Mouse (Mus musculus): ENCODE results near the gene Cdhr2. TPM values are rescaled to one million over a fixed set of nuclear protein-coding genes. Genes with fewer than 3 reads are reported as not detected.

Gene Cdhr2
- total and polyA plus RNA-seq, 3 experiments: not detected

DNA sequence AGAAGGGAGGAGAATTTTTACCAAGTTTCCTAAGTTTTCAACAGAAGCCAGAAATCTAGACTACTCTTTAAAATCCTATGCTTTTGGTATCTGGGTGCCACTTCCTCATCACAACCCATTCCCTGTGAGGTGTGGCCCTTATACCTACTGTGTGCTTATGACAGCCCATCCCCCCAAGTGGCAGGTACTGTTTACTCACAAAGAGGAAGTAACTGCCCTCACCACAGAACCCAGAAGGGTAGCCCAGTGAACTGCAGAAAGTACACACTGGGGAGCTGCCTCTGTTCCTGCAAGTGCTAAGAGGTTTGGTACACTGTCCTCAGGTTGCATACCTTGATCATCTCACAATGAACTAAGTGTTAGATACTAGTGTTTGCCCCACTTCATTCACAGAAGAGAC is 9.5 kb upstream of the Cdhr2 start:
- peak overlapping the region; percentile 14 for H3K27ac ChIP-seq (ENCODE audit: control insufficient read depth, low read depth, low read length)
- peak; percentile 73 for DNase-seq (ENCODE audit: low read depth, low spot score)
- peaks cover 0 to 20% of the 10 kb centered on the region in 2 experiments; a peak in 2 of 4 replicates for H3K36me3 ChIP-seq (ENCODE audit: control insufficient read depth in 1 of 2, insufficient read depth in 2 of 2, low read length in 2 of 2)
- peaks cover 41% of the 10 kb centered on the region for H3K79me2 ChIP-seq (ENCODE audit: control insufficient read depth, insufficient read depth, low read length, poor library complexity)
- no peaks in the 10 kb centered on the region for H3K9me3 ChIP-seq (replicated peaks; ENCODE audit: insufficient read depth, low read length)
- no peak for TF ChIP-seq HCFC1 (IDR thresholded peaks at IDR 0.05; ENCODE audit: low read depth, low read length)
- no peak for TF ChIP-seq MAZ (IDR thresholded peaks at IDR 0.05; ENCODE audit: low read depth, low read length)
- TF ChIP-seq RCOR1 (IDR thresholded peaks at IDR 0.05; ENCODE audit: low read depth, low read length): 0 out of 2 replicates have a peak, but pooled peaks have one; percentile 27
- no peak for TF ChIP-seq POLR2A (IDR thresholded peaks at IDR 0.05; ENCODE audit: control insufficient read depth in 1 of 2, insufficient read depth in 1 of 2, low read depth in 1 of 2, low read length in 2 of 2, poor library complexity in 1 of 2)
- 0 out of 2 replicates have a peak, but pooled peaks have one; percentile 36 for TF ChIP-seq CHD1 (IDR thresholded peaks at IDR 0.05; ENCODE audit: low read depth, low read length)
- no peak for TF ChIP-seq MEF2A (IDR thresholded peaks at IDR 0.05; ENCODE audit: extremely low read depth, insufficient replicate concordance, low read depth, low read length, poor library complexity, severe bottlenecking)
- peak; percentile 66 for TF ChIP-seq SIN3A (IDR thresholded peaks at IDR 0.05; ENCODE audit: low read length)
- TF ChIP-seq UBTF (IDR thresholded peaks at IDR 0.05; ENCODE audit: borderline replicate concordance, insufficient read depth, low read depth, low read length): no peak
- TF ChIP-seq ZMIZ1 (IDR thresholded peaks at IDR 0.05; ENCODE audit: low read depth, low read length): no peak
- TF ChIP-seq BHLHE40 (IDR thresholded peaks at IDR 0.05; ENCODE audit: borderline replicate concordance, low read depth, low read length): no peak
- TF ChIP-seq ZC3H11A (IDR thresholded peaks at IDR 0.05; ENCODE audit: low read depth, low read length): no peak
- TF ChIP-seq CHD2 (IDR thresholded peaks at IDR 0.05; ENCODE audit: low read length): peak; percentile 50
- peak in 1 of 2 experiments; percentile 41; a peak in 2 of 4 replicates for TF ChIP-seq EP300 (IDR thresholded peaks at IDR 0.05; ENCODE audit: low read depth in 1 of 2, low read length in 2 of 2)
- TF ChIP-seq GABPA (IDR thresholded peaks at IDR 0.05; ENCODE audit: low read depth, low read length): no peak
- TF ChIP-seq MAX (IDR thresholded peaks at IDR 0.05; ENCODE audit: low read length): no peak
- no peak for TF ChIP-seq MXI1 (IDR thresholded peaks at IDR 0.05; ENCODE audit: low read depth, low read length)
- TF ChIP-seq ZNF384 (IDR thresholded peaks at IDR 0.05; ENCODE audit: low read depth, low read length): no peak
- TF ChIP-seq ETS1 (IDR thresholded peaks at IDR 0.05; ENCODE audit: low read depth, low read length): no peak
- TF ChIP-seq MYB (IDR thresholded peaks at IDR 0.05; ENCODE audit: low read depth, low read length): no peak
- TF ChIP-seq JUND (IDR thresholded peaks at IDR 0.05; ENCODE audit: low read depth, low read length): no peak
- peak; percentile 99 for TF ChIP-seq ZKSCAN1 (IDR thresholded peaks at IDR 0.05; ENCODE audit: low read depth, low read length)
- no peak for TF ChIP-seq GATA1 (IDR thresholded peaks at IDR 0.05; ENCODE audit: low read depth, low read length)
- no peak for TF ChIP-seq MYC (IDR thresholded peaks at IDR 0.05; ENCODE audit: low read depth, low read length)
- no peak for TF ChIP-seq KAT2A (conservative IDR thresholded peaks at IDR 0.05; ENCODE audit: low read depth, low read length)
- no peak for TF ChIP-seq RAD21 (IDR thresholded peaks at IDR 0.05; ENCODE audit: low read depth, low read length)
- peaks cover 2 to 27% of the 10 kb centered on the region in 2 experiments for H3K4me1 ChIP-seq (ENCODE audit: control insufficient read depth in 1 of 2, insufficient read depth in 2 of 2, low read length in 2 of 2)
- H3K4me3 ChIP-seq (ENCODE audit: control insufficient read depth in 1 of 2, insufficient read depth in 1 of 2, low read depth in 2 of 2, low read length in 2 of 2): no peak overlapping the region
- H3K27me3 ChIP-seq (ENCODE audit: control insufficient read depth in 1 of 2, insufficient read depth in 2 of 2, low read length in 2 of 2): no peaks in the 10 kb centered on the region
- peak overlapping the region; percentile 95 for H3K9ac ChIP-seq (ENCODE audit: control insufficient read depth, low read depth, low read length, poor library complexity, severe bottlenecking)

All from MEL (cell line).